11 mouse cellular contexts compared by ENCODE assay signal in the genomic region with DNA sequence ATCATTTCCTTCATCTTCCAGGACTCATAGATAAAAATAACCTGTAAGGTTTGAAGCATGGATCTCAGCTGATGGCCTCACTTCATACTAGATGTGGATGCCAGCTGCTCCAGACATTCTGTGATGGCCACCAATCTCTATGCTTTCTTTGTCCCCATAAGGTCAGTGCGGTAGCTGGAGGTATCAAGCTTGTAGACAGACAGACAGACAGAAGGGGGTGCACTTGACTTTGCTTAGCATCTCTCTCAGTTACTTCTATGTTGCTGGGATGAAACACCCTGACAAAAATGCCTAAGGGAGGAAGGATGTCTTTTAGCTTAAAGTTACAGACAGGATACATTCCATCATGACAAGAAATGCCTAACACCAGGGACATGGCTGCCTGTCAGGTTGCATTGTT.
"Had no signal": no experiment of that assay in that cellular context is flagged by ENCODE, and none has a peak within 500 bp of the region (broad histone marks: within the 10 kb centered on the region; RNA-seq: fewer than 3 reads in every experiment).

No protein-coding gene starts in this region.

- H3K36me3 ChIP-seq: liver, embryonic 15.5 days; lung, embryonic 15.5 days; midbrain, embryonic 13.5 days; midbrain, embryonic 15.5 days had no signal

- H3K27ac ChIP-seq: liver, embryonic 15.5 days; lung, embryonic 15.5 days; macrophage; midbrain, embryonic 13.5 days; midbrain, embryonic 15.5 days; neural tube, embryonic 12.5 days had no signal

- H3K4me1 ChIP-seq: midbrain, embryonic 13.5 days; neural tube, embryonic 12.5 days had no signal

- DNase-seq: lung, adult 18-20 months; lung, postnatal 14 days; lung, postnatal 36 days; right cerebral cortex, postnatal 14 days; thymus, adult 18-20 months had no signal

- H3K27me3 ChIP-seq: liver, embryonic 15.5 days; lung, embryonic 15.5 days; midbrain, embryonic 13.5 days; midbrain, embryonic 15.5 days; neural tube, embryonic 12.5 days had no signal

- H3K9ac ChIP-seq: liver, embryonic 15.5 days; lung, embryonic 15.5 days; midbrain, embryonic 13.5 days; midbrain, embryonic 15.5 days; neural tube, embryonic 12.5 days had no signal

- H3K4me3 ChIP-seq: liver, embryonic 15.5 days; lung, embryonic 15.5 days; midbrain, embryonic 13.5 days; midbrain, embryonic 15.5 days; neural tube, embryonic 12.5 days had no signal
